Mouse (Mus musculus): ENCODE results near the gene Gramd1b.

The Gramd1b gene

GRCm38 (mm10) chr9:40403750-40404149, 127.4 kb downstream of the Gramd1b start:
- in situ Hi-C loops (cut with MboI; ENCODE audit: low sequenced_read_pairs) = no loop called here

GRCm38 (mm10) chr9:40401818-40402217, 129.4 kb downstream of the Gramd1b start:
- in situ Hi-C loops (cut with MboI; ENCODE audit: low sequenced_read_pairs) = no loop called here

- in situ Hi-C loops (cut with MboI; ENCODE audit: low sequenced_read_pairs) = no loop called here
Observed at GRCm38 (mm10) chr9:40400854-40401253, 130.3 kb downstream of the Gramd1b start.

DNA sequence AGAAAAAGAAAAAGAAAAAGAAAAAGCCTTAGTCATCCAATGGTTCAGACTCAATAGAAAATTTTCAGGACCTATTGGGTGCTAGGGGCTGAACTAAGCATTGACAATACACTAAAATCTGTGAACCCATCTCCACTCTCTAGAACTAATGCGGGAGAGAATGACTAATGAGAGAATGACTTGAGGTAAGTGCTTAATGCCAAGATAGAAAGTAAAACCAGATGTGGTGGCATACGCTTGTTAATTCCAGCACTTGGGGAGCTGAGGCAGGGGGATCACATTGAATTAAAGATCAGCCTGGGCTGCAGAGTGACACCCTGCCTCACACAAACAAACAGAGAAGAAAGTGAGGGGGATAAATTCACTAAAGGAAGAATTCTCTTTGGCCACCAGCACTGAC, 131.0 kb downstream of the Gramd1b start:
- in situ Hi-C loops (cut with MboI; ENCODE audit: low sequenced_read_pairs) = no loop called here

DNA sequence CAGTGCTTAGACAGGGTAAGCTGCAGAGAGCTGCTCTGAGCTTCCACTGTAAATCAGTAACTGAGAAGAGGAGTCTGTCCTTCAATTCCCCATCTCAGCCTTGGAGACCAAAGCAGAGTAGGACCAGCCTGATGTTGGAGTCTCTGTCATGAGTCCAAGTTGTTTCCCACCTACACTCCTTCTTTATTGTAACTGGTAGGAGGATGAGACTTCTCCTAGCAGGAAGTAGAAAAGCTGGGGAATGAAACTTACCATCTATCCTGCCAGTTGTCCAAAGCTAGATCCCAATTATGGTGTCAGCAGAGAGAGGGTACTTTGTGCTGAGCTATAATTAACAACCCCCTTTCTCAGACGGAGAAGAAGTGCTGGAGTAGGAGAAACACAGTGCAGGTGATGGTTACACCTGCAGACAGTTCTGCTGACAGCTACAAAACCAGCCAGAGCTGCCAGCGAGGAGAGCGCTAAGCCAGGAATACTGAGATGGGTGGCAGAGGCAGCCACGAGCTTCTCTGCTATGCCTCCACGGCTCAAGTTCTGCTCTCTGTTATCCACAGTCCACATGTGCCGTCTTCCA, 131.7 kb downstream of the Gramd1b start:
- in situ Hi-C loops (cut with MboI; ENCODE audit: low sequenced_read_pairs) = no loop called here

DNA sequence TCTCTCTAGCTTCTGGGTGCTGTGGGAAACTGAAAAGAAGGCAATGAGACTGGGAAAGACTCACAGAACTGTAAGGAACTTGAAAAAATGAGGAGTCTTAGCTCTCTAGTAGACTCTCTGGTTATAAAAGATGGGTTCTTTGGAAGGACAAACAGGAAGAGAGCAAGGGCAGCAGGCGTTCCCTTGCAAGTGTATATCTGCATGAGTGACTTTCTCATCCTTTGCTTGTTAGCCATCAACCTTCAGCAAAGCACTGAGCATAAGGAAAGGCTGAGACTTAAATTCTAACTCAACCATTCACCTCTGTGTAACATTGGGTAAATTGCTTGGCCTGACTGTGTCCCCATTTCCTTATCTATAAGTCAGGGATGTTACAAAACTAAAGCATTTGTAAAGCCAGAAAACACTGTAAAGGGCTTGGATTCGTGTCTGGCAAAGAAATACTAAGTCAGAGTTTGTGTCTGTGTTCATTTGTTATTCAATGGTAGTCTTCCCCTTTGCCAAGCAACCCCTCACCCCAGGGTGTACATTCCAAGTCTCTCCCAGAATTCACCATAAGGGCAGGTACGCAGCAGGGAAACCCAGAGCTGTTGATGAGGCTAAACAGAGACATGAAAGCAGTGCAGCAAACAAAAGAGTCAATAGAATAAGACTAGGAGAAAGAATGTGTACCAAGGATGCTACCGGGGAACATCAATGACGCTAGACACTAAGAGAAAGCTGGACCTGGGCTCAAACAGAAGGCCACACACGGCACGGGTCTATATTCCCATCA, 133.5 kb downstream of the Gramd1b start:
- in situ Hi-C loops (cut with MboI; ENCODE audit: low sequenced_read_pairs) = no loop called here

DNA sequence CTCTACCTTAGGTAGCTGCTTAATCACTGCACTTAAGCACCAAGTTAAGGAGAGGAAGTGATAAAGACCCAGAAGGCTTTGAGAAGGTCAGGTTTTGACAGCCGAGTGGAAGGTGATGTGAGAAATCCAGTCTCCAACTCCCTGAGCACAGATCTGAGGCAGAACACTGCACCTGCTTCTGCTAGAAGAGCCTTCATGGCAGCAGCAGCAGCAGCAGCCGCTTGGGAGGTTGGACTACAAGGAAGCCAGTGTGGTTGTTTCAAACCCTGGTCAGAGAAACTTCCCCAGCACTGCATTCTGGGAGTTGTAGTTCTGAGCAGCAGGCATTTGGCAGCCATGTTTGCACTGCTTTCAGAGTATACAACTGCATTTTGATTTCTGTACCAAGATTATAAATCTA, 134.1 kb downstream of the Gramd1b start:
- in situ Hi-C loops (cut with MboI; ENCODE audit: low sequenced_read_pairs) = no loop called here

DNA sequence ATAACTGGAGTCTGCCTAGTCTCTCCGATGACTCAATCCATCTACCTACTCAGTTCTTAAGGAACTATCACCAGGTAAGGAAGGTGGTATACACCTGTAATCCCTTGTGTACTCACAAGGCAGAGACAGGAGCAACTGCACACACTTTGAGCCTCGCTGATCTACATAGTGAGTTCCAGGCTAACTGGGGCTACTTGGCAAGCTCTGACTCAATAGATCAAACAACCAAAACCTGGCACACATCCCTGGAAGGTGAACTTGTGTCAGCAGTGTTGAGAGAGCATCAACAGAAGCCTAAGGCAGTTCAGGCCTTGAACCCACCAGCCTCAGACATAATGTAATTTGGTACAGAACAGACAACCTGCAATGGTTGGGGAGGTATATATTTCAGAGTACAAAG, 135.0 kb downstream of the Gramd1b start:
- in situ Hi-C loops (cut with MboI; ENCODE audit: low sequenced_read_pairs) = no loop called here

DNA sequence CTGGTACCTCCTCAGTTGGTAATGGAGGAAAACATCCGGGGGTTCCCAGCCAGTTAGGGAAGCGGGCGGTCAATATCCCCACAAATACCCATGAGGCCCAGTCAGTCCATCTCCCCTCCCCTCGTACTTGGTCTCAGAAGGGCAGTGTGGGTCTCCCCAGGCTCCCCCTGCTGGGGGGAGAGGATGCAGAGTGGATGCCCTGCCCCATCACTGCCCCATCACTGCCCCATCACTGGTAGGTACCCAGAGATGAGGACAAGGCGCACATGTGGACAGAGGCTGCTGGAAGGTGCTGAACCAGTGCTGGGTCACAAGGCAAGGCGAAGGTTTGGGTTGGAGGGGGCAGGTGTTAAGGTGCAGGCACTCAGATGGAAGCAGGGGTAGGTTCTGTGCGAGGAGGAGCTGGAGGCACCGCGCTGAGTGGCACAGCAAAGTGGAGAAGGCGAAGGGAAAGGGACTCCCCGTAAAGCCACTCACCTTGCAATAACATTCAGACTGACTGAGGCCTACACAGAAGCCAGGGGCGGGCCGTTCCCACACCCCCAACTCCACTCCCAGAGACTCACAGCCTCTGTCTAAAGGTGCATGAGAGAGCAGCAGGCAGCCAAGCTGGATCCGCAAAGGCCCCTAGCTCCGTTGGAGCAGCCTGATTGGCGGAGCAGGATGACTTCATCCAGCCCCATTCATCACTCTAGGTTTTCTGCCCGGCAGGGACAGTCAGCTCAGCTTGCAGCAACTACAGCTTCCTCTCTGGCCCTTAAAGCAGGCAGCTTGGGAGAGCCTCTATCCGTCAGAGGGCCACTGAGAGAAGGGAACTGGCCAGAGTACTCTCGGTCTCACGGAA, 139.1 kb downstream of the Gramd1b start:
- in situ Hi-C loops (cut with MboI; ENCODE audit: low sequenced_read_pairs) = no loop called here

GRCm38 (mm10) chr9:40391359-40391758, 139.8 kb downstream of the Gramd1b start:
- in situ Hi-C loops (cut with MboI; ENCODE audit: low sequenced_read_pairs) = no loop called here

DNA sequence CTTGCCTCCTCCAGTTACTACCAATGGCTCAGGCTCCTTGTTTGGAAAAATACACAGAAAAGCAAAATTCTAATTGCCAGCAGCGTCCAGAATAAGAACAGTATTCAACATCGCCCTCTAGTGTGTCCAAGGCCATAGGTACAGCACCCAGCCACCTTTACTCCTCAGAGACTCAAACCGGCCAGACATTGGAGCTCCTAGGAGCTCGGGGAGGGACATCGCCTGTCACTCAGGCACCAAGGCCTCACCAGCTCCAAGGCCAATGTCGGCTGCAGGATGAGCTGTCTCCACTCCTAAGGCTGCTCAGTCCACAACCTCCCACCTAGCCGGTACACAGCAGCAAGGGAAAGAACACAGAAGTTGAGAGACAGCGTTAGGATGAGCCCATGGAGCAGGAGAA, 140.3 kb downstream of the Gramd1b start:
- in situ Hi-C loops (cut with MboI; ENCODE audit: low sequenced_read_pairs) = no loop called here

GRCm38 (mm10) chr9:40390396-40390760, 140.8 kb downstream of the Gramd1b start:
- in situ Hi-C loops (cut with MboI; ENCODE audit: low sequenced_read_pairs) = no loop called here

GRCm38 (mm10) chr9:40389669-40390395, 141.4 kb downstream of the Gramd1b start:
- in situ Hi-C loops (cut with MboI; ENCODE audit: low sequenced_read_pairs) = no loop called here

GRCm38 (mm10) chr9:40389175-40389574, 142.0 kb downstream of the Gramd1b start:
- in situ Hi-C loops (cut with MboI; ENCODE audit: low sequenced_read_pairs) = no loop called here

GRCm38 (mm10) chr9:40384781-40385180, 146.4 kb downstream of the Gramd1b start:
- in situ Hi-C loops (cut with MboI; ENCODE audit: low sequenced_read_pairs) = no loop called here

DNA sequence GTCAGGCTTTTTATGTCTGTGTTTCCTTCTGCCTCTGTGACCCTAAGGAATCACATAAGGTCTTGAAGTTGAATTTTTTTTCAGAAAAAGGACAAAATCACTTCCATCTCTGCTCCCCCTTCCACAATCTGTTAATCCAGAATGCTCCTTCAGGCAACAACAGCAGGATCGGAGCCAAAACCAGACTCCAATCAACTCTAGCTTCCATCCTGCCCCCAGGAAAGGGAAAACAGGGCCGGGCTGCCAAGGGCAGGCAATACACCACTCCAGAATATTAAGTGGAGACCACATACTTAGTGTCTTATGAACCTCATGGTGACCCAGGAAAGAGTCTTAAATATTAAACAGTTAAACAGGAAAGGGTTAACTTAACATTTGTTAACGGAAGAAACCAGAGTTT, 148.7 kb downstream of the Gramd1b start:
- in situ Hi-C loops (cut with MboI; ENCODE audit: low sequenced_read_pairs) = no loop called here

- in situ Hi-C loops (cut with MboI; ENCODE audit: low sequenced_read_pairs) = no loop called here
Observed at GRCm38 (mm10) chr9:40381416-40382411, 149.5 kb downstream of the Gramd1b start.

DNA sequence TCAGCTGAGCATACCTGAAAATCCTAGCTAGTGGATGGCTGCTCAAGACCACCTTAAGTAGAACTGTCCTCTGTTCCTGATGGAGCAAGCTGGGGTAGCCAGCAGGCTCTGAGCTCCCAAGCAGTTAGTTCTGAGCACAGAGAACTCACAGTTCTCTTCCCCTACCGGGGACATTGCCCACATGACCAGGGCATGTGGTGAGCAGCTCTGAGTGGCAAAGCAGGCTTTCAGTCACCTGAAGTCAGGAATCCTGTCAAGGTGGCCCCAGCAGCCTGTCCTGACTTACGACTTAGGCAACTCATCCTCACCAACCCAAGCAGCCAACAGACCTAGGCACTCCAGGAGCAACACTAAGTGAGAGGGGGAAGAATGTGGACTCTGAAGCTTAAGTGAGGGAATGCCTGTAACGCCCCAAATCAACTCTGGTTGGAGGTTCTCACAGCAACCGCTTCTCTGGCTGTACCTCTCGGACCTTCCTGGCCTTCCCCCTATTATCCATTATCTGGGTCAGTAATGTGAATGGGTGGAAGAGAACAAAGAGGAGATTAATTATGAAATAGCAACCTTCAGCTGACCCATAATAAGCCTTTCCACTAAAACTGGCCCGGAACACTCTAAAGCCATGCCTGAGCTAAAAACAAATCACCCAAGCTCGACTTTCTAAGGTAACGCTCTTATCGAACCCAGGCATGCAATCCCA, 154.3 kb downstream of the Gramd1b start:
- in situ Hi-C loops (cut with MboI; ENCODE audit: low sequenced_read_pairs) = no loop called here

- in situ Hi-C loops (cut with MboI; ENCODE audit: low sequenced_read_pairs) = no loop called here
Observed at GRCm38 (mm10) chr9:40376139-40376541, 155.0 kb downstream of the Gramd1b start.
